Mouse (Mus musculus) heart, embryonic 15.5 days (tissue): Measurements from ENCODE around the gene Ank. TPM values are rescaled to one million over a fixed set of nuclear protein-coding genes. Genes with fewer than 3 reads are reported as not detected.

ENCODE experiments used
- ATAC-seq: fragments of 200-750 bp; cut with Nextera tagmentation; replicated peaks from 2 replicates; pipeline ENCODE4 v1.8.0; 2017; ENCODE audit warnings: low read depth, moderate TSS enrichment; ENCODE audit not compliant: insufficient number of reproducible peaks, insufficient read depth, low FRiP score
- H3K27ac ChIP-seq: fragments of 300-500 bp; sonication (generic); 2 replicates; pipeline ENCODE4 v1.5.1; 2015; ENCODE audit warnings: mild to moderate bottlenecking, inconsistent platforms
- H3K27me3 ChIP-seq: fragments of 300-500 bp; sonication (generic); 2 replicates; pipeline ENCODE4 v1.6.1; 2015; ENCODE audit warnings: inconsistent platforms
- H3K36me3 ChIP-seq: fragments of 300-500 bp; sonication (generic); 2 replicates; pipeline ENCODE4 v1.6.1; 2015; ENCODE audit warnings: mild to moderate bottlenecking, inconsistent platforms
- H3K4me1 ChIP-seq: fragments of 300-500 bp; sonication (generic); replicated peaks from 2 replicates; pipeline ENCODE4 v1.6.1; 2015; ENCODE audit warnings: inconsistent platforms
- H3K4me2 ChIP-seq: fragments of 300-500 bp; sonication (generic); 2 replicates; pipeline ENCODE4 v1.6.1; 2015; ENCODE audit warnings: inconsistent platforms, mild to moderate bottlenecking, moderate library complexity
- H3K4me3 ChIP-seq: fragments of 300-500 bp; sonication (generic); 2 replicates; pipeline ENCODE4 v1.5.1; 2015; ENCODE audit warnings: mild to moderate bottlenecking, inconsistent platforms
- H3K9ac ChIP-seq: fragments of 300-500 bp; sonication (generic); 2 replicates; pipeline ENCODE4 v1.6.1; 2015; ENCODE audit warnings: mild to moderate bottlenecking, inconsistent platforms
- H3K9me3 ChIP-seq: fragments of 300-500 bp; sonication (generic); replicated peaks from 2 replicates; pipeline ENCODE4 v1.6.1; 2016; ENCODE audit warnings: inconsistent platforms
- whole genome bisulfite sequencing: fragments of 180-500 bp; shearing (Covaris S2); methylation state at CpG from one replicate; pipeline ENCODE4 v1.1.7; 2015; ENCODE audit warnings: mixed read lengths; 5-methylcytosine and 5-hydroxymethylcytosine counted together
- polyA plus RNA-seq: library from polyadenylated mRNA; unstranded; fragments of >200 nt; fragmentation: Nextera tagmentation; extraction: Ambion mirVana; gene quantifications from 2 replicates; pipeline ENCODE4 v1.2.1, GENCODE M21; 2015

Gene Ank
- polyA plus RNA-seq, 1 experiment from 2014 or later: 10.2 TPM

GRCm38 (mm10) chr15:27549071-27549470 lies 82.6 kb downstream of the Ank start:
- H3K4me1 ChIP-seq: peaks cover 44% of the 10 kb centered on the region
- no peak overlapping the region for H3K9ac ChIP-seq
- no peaks in the 10 kb centered on the region for H3K36me3 ChIP-seq
- H3K9me3 ChIP-seq: no peaks in the 10 kb centered on the region
- H3K27ac ChIP-seq: no peak overlapping the region
- no peaks in the 10 kb centered on the region for H3K27me3 ChIP-seq
- H3K4me3 ChIP-seq: no peak overlapping the region
- H3K4me2 ChIP-seq: no peak overlapping the region
- 80% methylated on average over 10 of the region's 10 CpGs for WGBS
- ATAC-seq: no peak

DNA sequence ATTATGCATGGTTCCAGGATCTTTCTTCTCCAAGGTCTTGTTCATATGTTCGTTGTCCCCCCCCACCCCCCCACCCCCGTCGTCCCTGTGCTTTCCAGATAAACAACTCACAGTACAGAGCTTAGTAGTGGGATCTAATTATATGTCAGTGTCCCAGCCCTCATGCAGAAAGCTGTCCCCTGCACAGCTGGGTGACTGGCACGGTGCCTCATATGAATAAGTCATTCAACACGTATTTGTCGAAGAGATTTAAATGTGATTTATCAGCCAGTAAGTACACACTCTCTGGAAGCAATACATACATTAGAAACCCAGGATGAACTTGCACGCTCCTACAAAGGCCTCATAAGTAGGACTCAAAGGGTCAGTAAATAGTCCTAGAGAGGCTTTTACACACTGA lies 83.4 kb downstream of the Ank start:
- no peak overlapping the region for H3K9ac ChIP-seq
- ATAC-seq: no peak
- no peaks in the 10 kb centered on the region for H3K36me3 ChIP-seq
- H3K4me1 ChIP-seq: peaks cover 44% of the 10 kb centered on the region
- WGBS: 49% methylated on average over 7 of the region's 7 CpGs
- no peak overlapping the region for H3K27ac ChIP-seq
- no peaks in the 10 kb centered on the region for H3K27me3 ChIP-seq
- no peaks in the 10 kb centered on the region for H3K9me3 ChIP-seq
- no peak overlapping the region for H3K4me3 ChIP-seq
- no peak overlapping the region for H3K4me2 ChIP-seq

DNA sequence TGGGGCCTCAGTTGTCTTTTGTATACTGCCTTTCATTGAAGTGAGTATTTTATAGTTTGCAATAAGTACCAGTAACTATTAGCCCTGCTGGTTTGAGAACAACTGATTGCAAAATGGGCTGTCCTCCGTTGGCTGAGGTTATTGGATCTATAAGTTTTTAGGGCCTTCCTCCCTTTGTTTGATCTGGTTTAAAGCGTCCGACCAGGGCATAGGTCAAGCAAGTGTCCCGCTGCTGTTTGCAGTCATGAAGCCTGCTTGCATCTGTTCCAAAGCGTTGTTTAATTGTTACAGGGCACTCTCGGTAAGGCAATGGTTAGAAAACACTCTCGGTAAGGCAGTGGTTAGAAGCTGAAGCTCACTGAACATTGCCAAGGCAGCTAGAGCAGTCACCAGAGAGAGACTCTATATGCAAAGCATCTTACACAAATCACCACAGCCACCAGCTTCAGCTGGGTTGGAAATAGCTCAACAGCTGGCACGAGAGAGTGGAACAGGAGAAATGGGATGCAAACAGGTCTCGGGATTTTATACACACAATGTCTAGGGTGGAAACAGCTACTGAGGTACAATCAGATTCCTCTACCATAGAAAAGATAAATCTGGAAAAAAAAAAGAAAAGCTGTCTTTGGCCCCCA lies 84.0 kb downstream of the Ank start:
- Histone ChIP-seq H3K4me1 (peaks cover 41% of the 10 kb centered on the region), H3K4me3 (no peak overlapping the region)

DNA sequence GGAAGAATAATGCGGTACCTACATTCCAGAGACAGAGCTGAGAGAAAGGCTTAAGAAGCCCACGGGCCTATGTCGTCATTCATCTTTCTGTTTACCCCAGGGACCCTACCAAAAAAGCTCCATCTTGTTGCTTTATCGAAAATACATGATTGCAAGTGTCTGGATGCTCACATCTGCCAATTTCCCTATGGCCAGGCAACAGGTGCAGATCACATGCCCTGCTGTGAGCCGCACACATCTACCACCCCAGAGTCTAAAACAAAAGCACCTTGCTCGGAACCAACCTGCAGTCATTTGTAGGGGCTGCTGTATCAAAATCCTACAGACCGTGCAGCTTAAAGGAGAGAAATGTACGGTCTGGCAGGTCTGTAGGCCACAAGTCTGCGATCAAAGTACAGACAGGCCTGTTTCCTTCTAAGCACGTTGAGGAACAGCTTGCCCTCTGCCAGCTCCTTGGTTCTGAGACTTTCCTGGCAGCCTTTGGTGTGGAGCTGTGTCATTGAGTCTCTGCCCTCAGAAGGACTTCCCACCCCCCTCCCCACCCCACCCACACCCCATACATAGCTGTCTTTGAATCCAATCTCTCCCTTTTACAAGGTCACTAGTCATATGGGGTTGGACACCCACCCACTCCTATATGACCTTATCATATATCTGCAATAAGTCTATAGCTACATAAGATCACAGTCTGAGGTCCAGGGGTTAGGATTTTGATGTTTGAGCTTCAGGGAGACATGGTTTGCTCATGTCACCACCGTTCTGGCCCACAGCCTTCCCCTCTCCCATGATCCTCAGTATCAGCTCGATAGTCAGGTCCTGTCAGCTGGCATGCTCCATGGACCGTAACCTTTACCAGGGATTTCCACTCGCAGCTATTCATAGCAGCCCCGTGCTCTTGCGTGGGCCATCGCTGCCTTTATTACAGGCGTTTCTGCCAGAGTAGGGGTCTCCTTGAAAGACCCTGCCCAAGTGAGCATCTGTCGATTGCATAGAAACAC lies 84.9 kb downstream of the Ank start:
- WGBS: 78% methylated on average over 19 of the region's 19 CpGs
- Histone ChIP-seq H3K9ac (no peak overlapping the region), H3K9me3 (no peaks in the 10 kb centered on the region), H3K27me3 (no peaks in the 10 kb centered on the region), H3K4me3 (no peak overlapping the region), H3K27ac (no peak overlapping the region), H3K4me2 (no peak overlapping the region), H3K36me3 (no peaks in the 10 kb centered on the region), H3K4me1 (peaks cover 41% of the 10 kb centered on the region)
- ATAC-seq: no peak

More for the DNA sequence above, 84.0 kb downstream of the Ank start:
- 82% methylated on average over 9 of the region's 9 CpGs for WGBS
- ATAC-seq: no peak
- Histone ChIP-seq H3K9ac (no peak overlapping the region), H3K27ac (no peak overlapping the region), H3K27me3 (no peaks in the 10 kb centered on the region), H3K36me3 (no peaks in the 10 kb centered on the region), H3K9me3 (no peaks in the 10 kb centered on the region), H3K4me2 (no peak overlapping the region)

DNA sequence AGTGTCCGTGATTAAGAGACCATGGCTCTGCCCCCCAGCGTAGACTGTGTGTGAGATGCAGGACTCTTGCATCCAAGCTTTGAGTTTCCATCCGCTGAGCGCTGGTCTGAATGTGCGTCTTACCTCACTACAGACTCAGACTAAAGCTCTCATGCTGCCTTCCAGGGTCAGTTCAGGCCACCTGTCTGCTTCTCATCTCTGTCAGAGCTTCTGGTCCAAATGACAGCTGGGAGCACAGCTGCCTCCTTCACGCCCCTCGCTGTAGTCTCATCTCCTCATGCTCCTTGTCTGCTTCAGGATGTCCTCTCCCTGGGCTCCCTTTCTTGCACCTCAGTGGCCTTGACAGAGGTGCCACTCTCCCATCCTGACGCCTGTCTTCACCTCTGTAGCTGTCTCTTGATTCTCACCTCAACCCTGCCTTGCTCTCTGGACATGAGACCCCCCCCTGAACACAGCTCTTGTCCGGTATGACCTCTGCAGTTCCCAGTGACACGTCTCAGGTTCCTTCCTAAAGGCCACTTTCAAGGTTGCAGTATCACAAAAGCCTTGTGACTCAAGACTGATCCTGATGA lies 85.7 kb downstream of the Ank start:
- ATAC-seq: no peak
- H3K9me3 ChIP-seq: no peaks in the 10 kb centered on the region
- peaks cover 41% of the 10 kb centered on the region for H3K4me1 ChIP-seq
- H3K4me2 ChIP-seq: no peak overlapping the region
- no peak overlapping the region for H3K9ac ChIP-seq
- WGBS: 64% methylated on average over 10 of the region's 10 CpGs
- no peaks in the 10 kb centered on the region for H3K27me3 ChIP-seq
- H3K4me3 ChIP-seq: no peak overlapping the region
- H3K36me3 ChIP-seq: peaks cover 2% of the 10 kb centered on the region; the same call in 1 of the 2 replicates
- H3K27ac ChIP-seq: no peak overlapping the region

GRCm38 (mm10) chr15:27553554-27553953 lies 87.1 kb downstream of the Ank start:
- Histone ChIP-seq H3K4me3 (no peak overlapping the region), H3K9me3 (no peaks in the 10 kb centered on the region), H3K27me3 (no peaks in the 10 kb centered on the region), H3K4me1 (peaks cover 32% of the 10 kb centered on the region), H3K36me3 (peaks cover 5% of the 10 kb centered on the region), H3K4me2 (no peak overlapping the region), H3K27ac (no peak overlapping the region), H3K9ac (no peak overlapping the region)
- WGBS: 84% methylated on average over 5 of the region's 5 CpGs
- ATAC-seq: no peak

- Histone ChIP-seq H3K4me3 (no peak overlapping the region), H3K4me1 (no peaks in the 10 kb centered on the region), H3K36me3 (peaks cover 5% of the 10 kb centered on the region), H3K4me2 (no peak overlapping the region), H3K9ac (no peak overlapping the region), H3K27ac (no peak overlapping the region), H3K9me3 (no peaks in the 10 kb centered on the region), H3K27me3 (no peaks in the 10 kb centered on the region)
- no peak for ATAC-seq
- WGBS: 65% methylated on average over 16 of the region's 16 CpGs
Measured at GRCm38 (mm10) chr15:27558456-27559147, 92.1 kb downstream of the Ank start.

DNA sequence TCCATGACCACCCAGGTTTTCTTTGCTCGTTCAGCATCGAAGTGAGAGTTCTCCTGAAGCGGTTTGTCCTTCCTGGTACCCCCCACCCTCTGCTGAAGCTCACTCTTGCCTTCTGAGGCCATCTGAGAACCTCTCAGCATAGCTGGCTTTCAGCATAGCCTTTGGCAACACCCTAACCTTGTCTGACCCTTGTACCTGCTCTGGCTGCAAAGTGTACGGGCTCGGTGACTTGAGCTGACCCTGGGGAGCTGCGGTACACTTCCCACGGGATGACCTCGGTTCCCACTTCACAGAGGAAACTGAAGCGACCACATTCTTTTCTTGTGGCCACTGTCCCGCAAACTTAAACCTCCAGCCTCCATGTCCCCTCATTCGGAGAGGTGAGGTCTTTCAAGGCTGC lies 93.8 kb downstream of the Ank start:
- H3K4me3 ChIP-seq: no peak overlapping the region
- no peaks in the 10 kb centered on the region for H3K27me3 ChIP-seq
- ATAC-seq: no peak
- no peak overlapping the region for H3K9ac ChIP-seq
- H3K27ac ChIP-seq: no peak overlapping the region
- H3K36me3 ChIP-seq: peaks cover 10% of the 10 kb centered on the region
- H3K4me1 ChIP-seq: no peaks in the 10 kb centered on the region
- no peak overlapping the region for H3K4me2 ChIP-seq
- 79% methylated on average over 11 of the region's 11 CpGs for WGBS
- H3K9me3 ChIP-seq: no peaks in the 10 kb centered on the region

DNA sequence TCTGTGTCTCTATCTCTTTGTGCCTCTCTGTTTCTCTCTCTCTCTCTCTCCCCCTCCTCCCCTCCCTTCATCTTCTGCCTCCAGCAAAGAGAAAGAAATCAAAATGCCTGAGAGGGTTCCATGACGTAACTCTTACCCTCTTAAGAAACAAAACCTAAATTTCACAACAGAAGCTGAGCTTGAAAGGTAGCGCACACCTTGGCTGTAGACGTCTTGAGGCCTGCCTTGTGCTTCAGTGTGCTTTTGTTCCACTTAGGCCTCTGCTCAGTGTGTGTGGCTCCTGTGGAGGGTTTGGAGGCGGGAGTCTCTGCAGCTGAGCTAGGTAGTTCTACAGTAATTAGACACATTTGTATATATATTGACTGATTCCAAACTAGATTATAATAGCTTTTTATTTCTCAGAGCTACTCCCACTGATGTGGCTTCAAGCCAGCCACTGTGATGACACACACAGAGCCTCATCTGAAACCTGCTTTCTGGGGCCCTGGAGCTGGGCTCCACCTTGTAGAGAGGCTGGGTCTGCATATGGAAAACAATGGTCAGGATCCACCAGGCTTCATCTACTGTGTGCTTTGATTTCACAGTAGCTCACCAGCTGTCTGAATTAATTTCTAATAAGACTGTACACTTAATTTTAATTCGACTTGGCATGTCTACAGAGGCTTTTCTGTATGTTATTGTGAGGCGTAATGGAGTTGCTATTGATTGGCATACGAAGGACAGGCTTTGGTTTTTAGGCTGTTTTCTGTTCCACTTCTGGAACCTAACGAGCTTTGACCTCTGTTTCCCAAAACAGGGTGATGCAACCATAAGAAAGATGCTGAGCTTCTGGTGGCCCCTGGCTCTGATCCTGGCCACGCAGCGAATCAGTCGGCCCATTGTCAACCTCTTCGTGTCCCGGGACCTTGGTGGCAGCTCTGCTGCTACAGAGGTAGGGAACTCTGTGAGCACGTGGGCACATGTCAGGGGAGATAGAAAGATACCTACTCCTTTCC lies 97.9 kb downstream of the Ank start:
- Histone ChIP-seq H3K36me3 (peaks cover 17% of the 10 kb centered on the region; the same call in 1 of the 2 replicates), H3K4me1 (no peaks in the 10 kb centered on the region), H3K9me3 (no peaks in the 10 kb centered on the region), H3K27me3 (no peaks in the 10 kb centered on the region), H3K4me3 (no peak overlapping the region), H3K9ac (no peak overlapping the region), H3K4me2 (no peak overlapping the region), H3K27ac (no peak overlapping the region)
- no peak for ATAC-seq
- WGBS: 90% methylated on average over 14 of the region's 14 CpGs

DNA sequence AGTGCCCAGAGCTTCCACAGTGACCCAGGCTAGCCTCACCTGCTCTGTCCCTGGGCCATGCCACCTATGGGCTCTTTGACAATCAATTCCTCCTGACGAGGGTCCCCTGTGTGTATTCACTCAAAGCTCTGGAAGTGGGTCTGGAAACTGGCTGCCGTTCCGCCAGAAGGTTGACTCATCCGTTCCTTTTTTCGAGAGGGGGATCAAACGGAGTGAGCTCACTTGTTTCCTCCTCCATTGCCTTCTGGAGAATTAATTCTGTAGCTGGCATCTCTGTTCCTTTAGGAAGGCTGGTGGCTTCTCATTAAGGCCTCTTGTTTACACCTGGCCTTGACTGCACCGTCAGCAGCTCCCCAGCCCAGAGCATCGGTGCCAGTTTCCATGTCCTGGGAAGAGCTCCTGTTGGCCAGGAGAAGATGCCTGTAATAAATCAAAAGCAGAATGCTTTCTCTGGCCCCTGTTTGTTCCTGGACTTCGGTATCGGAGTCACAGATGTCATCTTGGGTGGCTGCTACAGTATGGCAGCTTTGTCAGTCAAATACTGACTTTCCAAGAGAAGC lies 99.2 kb downstream of the Ank start:
- no peaks in the 10 kb centered on the region for H3K9me3 ChIP-seq
- H3K4me3 ChIP-seq: no peak overlapping the region
- H3K27me3 ChIP-seq: no peaks in the 10 kb centered on the region
- H3K36me3 ChIP-seq: peaks cover 17% of the 10 kb centered on the region; the same call in 1 of the 2 replicates
- no peak overlapping the region for H3K9ac ChIP-seq
- H3K4me1 ChIP-seq: no peaks in the 10 kb centered on the region
- ATAC-seq: no peak
- 88% methylated on average over 10 of the region's 10 CpGs for WGBS
- no peak overlapping the region for H3K4me2 ChIP-seq
- H3K27ac ChIP-seq: no peak overlapping the region
